Mouse (Mus musculus) forebrain, postnatal 0 days (tissue): ENCODE results near the gene 1190007I07Rik. TPM values are rescaled to one million over a fixed set of nuclear protein-coding genes. Genes with fewer than 3 reads are reported as not detected.

ENCODE experiments used
- ATAC-seq: fragments of 200-750 bp; cut with Nextera tagmentation; 2 replicates; pipeline ENCODE4 v1.8.0; 2017; ENCODE audit warnings: mild to moderate bottlenecking, moderate library complexity
- DNase-seq: peaks from one replicate; pipeline ENCODE4 v3.0.0-alpha.2; 2015
- H3K27ac ChIP-seq: fragments of 300-500 bp; sonication (generic); 2 replicates; pipeline ENCODE4 v1.5.1; 2014; ENCODE audit warnings: low read depth, mild to moderate bottlenecking, antibody characterized with exemption, low read length, moderate library complexity, mixed read lengths
- H3K27me3 ChIP-seq: fragments of 300-500 bp; sonication (generic); 2 replicates; pipeline ENCODE4 v1.6.1; 2014; ENCODE audit warnings: mild to moderate bottlenecking, low read length, mixed read lengths; ENCODE audit not compliant: insufficient read depth
- H3K36me3 ChIP-seq: fragments of 300-500 bp; sonication (generic); 2 replicates; pipeline ENCODE4 v1.6.1; 2014; ENCODE audit warnings: mild to moderate bottlenecking, moderate library complexity; ENCODE audit not compliant: insufficient read depth
- H3K4me1 ChIP-seq: fragments of 300-500 bp; sonication (generic); 2 replicates; pipeline ENCODE4 v1.6.1; 2014; ENCODE audit warnings: antibody characterized with exemption; ENCODE audit not compliant: insufficient read depth
- H3K4me2 ChIP-seq: fragments of 300-500 bp; sonication (generic); 2 replicates; pipeline ENCODE4 v1.6.1; 2014; ENCODE audit warnings: low read depth, mild to moderate bottlenecking, moderate library complexity
- H3K4me3 ChIP-seq: fragments of 300-500 bp; sonication (generic); 2 replicates; pipeline ENCODE4 v1.5.1; 2014; ENCODE audit warnings: low read depth, low read length, mixed read lengths
- H3K9ac ChIP-seq: fragments of 300-500 bp; sonication (generic); 2 replicates; pipeline ENCODE4 v1.6.1; 2014; ENCODE audit warnings: mild to moderate bottlenecking
- H3K9me3 ChIP-seq: fragments of 300-500 bp; sonication (generic); 2 replicates; pipeline ENCODE4 v1.6.1; 2016; ENCODE audit warnings: low read length
- CTCF ChIP-seq: sonication (generic); IDR thresholded peaks from 2 replicates; pipeline ENCODE4 v1.5.1; 2016; ENCODE audit warnings: antibody characterized with exemption, control low read depth, low read depth
- WGBS: fragments of 180-500 bp; shearing (Covaris S2); extraction: QIAGEN DNeasy Blood & Tissue Kit; methylation state at CpG from one replicate; pipeline ENCODE4 v1.1.7; 2014; 5-methylcytosine and 5-hydroxymethylcytosine counted together
- polyA plus RNA-seq: library from polyadenylated mRNA; unstranded; fragments of >200 nt; fragmentation: Nextera tagmentation; extraction: Ambion mirVana; gene quantifications from 2 replicates; pipeline ENCODE4 v1.2.1, GENCODE M21; 2015
- total RNA-seq: library from RNA; depleted of rRNA; stranded (reverse); fragments of >200 nt; gene quantifications from 2 replicates; pipeline ENCODE4 v1.2.3, GENCODE M21; 2014; rRNA removed

Gene 1190007I07Rik
- total RNA-seq (21.0 and 28.7 TPM in 2 replicates), polyA plus RNA-seq (29.4 and 29.8 TPM in 2 replicates)

DNA sequence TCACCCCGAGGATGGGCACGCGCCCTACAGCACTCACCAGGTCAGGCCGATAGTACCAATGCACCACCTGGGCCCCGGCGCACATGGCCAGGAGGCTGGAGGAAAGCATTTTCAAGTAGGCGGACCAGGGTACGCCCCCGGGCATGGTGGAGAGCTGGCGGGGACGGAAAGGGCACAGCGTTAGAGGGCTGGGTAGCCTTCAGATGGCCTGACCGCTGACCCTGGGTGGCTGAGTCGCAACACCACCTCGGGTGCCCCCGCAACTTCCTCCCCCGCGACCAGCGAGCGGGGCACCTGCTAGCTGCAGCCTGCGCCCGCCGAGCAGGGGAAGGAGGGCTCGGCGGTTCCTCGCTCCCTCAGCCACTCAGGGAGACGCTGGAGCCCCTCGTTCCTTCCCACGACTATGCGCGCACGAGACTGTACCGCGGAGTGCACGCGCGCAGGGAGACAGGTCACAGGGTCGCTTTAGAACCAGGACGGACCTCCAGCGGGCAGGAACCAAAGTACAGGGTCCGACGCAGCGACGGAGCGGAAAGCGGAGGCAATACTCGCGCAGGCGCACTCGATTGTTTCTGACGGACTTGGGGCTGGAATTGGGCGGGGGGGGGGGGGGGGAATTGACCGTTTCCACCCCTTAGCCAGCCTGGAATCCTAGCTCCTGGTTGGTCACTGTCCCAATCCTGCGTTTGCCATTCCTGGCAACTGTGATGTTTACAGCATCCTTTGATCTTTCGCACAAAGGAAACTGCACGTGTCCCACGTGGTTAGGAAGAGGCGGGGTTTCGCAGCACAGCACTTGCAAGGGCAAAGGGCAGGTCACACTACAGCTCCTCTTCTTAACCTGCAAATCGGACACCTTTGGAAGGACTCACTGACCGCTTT lies at the start of gene 1190007I07Rik:
Gene 1190007I07Rik (minus strand): TSS at position 558 of the 882 bp plus-strand sequence.
- 3% methylated on average over 58 of the region's 61 CpGs for WGBS

DNA sequence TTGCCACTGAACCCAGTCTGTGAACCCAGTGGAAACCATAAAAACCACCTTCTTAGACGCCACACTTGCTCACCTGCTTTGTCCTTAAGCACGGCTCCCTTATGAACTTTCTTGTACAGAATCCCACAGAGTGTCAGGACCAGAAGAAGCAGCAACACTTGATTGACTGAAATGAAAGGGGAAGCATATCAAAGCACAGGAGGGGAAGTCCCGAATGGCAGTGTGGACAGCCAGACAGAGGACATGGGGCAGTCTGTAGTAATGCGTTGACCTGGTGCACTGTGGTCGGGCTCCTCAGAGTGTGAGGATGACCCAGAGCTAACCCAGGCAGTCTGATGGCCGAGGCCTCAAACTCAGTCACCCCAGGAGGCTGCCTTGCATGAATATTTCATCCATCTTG lies 47.2 kb upstream of the 1190007I07Rik start:
- Histone ChIP-seq H3K27me3 (no peaks in the 10 kb centered on the region), H3K9me3 (no peaks in the 10 kb centered on the region), H3K4me3 (no peak overlapping the region), H3K9ac (no peak overlapping the region), H3K4me1 (no peaks in the 10 kb centered on the region), H3K36me3 (no peaks in the 10 kb centered on the region), H3K4me2 (no peak overlapping the region), H3K27ac (no peak overlapping the region)
- TF ChIP-seq CTCF: no peak
- ATAC-seq: no peak
- DNase-seq: no peak
- WGBS: 74% methylated on average over 6 of the region's 6 CpGs

More for the DNA sequence above, at the start of gene 1190007I07Rik:
- peak; percentile 51 for TF ChIP-seq CTCF
- Histone ChIP-seq H3K4me3 (peak within 1 kb of the TSS; percentile 53), H3K27me3 (no peaks in the 10 kb centered on the region), H3K9ac (peak within 1 kb of the TSS; percentile 86), H3K27ac (peak within 1 kb of the TSS; percentile 86), H3K36me3 (no peaks in the 10 kb centered on the region), H3K4me2 (peak within 1 kb of the TSS; percentile 65), H3K4me1 (peaks cover 10% of the 10 kb centered on the region; the same call in 1 of the 2 replicates), H3K9me3 (no peaks in the 10 kb centered on the region)
- ATAC-seq (peak; percentile 92), DNase-seq (peak; percentile 96)

DNA sequence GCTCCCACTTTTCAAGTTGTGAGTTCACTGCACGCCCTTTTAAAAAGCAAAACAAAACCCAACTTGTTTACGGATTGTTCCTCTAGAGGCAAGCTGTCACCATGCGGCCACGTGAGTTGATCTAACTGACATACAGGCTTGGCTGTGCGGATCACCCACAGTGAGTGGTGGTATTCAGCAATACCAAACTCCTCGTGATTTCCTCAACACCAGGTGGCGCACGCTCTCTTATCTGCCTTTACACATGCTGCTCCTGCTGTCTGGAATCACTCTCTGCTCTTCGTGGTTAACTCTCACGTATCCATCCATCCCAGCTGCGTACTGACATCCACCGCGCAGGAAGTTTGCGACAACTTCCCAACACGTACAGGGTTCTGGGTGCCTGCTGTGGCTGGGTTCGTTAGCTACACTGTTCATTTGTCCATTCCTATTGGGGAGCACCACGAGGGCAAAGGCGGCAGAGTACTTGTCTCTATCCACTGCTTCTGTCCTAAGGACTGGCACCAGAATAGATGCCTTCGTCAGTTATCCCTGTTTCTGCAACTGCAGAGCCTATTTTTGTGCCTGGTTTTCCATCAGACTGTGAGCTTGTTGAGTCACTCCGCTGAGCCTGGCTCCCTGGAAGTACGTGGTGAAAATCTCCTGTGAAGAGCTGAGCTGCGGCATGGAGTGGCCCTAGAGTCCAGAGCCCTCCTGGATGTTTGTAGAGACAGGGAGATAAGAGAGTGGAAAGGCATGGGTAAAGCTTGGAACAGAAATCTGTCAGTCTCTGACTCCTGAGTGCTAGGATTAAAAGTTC lies 43.6 kb upstream of the 1190007I07Rik start:
- Histone ChIP-seq H3K4me2 (peak overlapping the region; percentile 18), H3K4me1 (no peaks in the 10 kb centered on the region), H3K27me3 (no peaks in the 10 kb centered on the region), H3K27ac (no peak overlapping the region), H3K9ac (no peak overlapping the region), H3K36me3 (no peaks in the 10 kb centered on the region), H3K9me3 (no peaks in the 10 kb centered on the region), H3K4me3 (no peak overlapping the region)
- DNase-seq (peak; percentile 92), ATAC-seq (peak; percentile 82)
- 17% methylated on average over 22 of the region's 22 CpGs for WGBS
- peak; percentile 98 for TF ChIP-seq CTCF

DNA sequence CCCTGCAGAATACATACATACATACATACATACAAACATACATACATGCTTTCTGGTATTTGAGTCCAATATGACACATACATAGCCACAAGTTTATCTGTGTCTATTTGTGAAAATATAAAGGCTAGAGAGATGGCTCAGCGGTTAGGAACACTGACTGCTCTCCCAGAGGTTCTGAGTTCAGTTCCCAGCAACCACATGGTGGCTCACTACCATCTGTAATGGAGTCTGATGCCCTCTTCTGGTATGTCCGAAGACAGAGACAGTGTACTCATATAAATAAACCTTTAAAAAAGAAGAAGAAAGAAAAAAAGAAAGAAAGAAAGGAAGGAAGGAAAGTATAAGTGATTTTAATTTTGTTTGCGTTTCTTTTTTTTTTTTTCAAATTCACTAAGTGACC lies 42.9 kb upstream of the 1190007I07Rik start:
- H3K36me3 ChIP-seq: no peaks in the 10 kb centered on the region
- H3K27me3 ChIP-seq: no peaks in the 10 kb centered on the region
- no peak overlapping the region for H3K27ac ChIP-seq
- no peaks in the 10 kb centered on the region for H3K9me3 ChIP-seq
- no peak overlapping the region for H3K4me3 ChIP-seq
- ATAC-seq (no peak), DNase-seq (no peak)
- no peak overlapping the region for H3K9ac ChIP-seq
- no peaks in the 10 kb centered on the region for H3K4me1 ChIP-seq
- WGBS: 65% methylated on average over 3 of the region's 3 CpGs
- TF ChIP-seq CTCF: no peak
- no peak overlapping the region for H3K4me2 ChIP-seq

DNA sequence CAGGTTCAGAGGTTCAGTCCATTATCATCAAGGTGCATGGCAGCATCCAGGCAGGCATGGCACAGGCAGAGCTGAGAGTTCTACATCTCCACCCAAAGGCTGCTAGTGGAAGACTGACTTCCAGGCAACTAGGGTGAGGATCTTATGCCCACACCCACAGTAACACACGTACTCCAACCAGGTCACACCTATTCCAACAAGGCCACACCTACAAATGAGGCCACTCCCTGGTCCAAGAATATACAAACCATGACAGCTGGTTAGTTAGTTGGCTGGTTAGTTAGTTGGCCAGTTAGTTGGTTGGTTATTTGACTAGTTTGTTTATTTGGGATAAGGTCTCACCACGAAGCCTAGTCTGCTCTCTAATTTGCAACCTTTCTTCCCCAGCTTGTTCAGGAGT lies 40.3 kb upstream of the 1190007I07Rik start:
- H3K9ac ChIP-seq: no peak overlapping the region
- no peaks in the 10 kb centered on the region for H3K9me3 ChIP-seq
- no peaks in the 10 kb centered on the region for H3K4me1 ChIP-seq
- no peak overlapping the region for H3K4me3 ChIP-seq
- 78% methylated on average over 2 of the region's 2 CpGs for WGBS
- no peaks in the 10 kb centered on the region for H3K36me3 ChIP-seq
- ATAC-seq (no peak), DNase-seq (no peak)
- no peak overlapping the region for H3K27ac ChIP-seq
- H3K27me3 ChIP-seq: no peaks in the 10 kb centered on the region
- no peak for TF ChIP-seq CTCF
- H3K4me2 ChIP-seq: no peak overlapping the region

DNA sequence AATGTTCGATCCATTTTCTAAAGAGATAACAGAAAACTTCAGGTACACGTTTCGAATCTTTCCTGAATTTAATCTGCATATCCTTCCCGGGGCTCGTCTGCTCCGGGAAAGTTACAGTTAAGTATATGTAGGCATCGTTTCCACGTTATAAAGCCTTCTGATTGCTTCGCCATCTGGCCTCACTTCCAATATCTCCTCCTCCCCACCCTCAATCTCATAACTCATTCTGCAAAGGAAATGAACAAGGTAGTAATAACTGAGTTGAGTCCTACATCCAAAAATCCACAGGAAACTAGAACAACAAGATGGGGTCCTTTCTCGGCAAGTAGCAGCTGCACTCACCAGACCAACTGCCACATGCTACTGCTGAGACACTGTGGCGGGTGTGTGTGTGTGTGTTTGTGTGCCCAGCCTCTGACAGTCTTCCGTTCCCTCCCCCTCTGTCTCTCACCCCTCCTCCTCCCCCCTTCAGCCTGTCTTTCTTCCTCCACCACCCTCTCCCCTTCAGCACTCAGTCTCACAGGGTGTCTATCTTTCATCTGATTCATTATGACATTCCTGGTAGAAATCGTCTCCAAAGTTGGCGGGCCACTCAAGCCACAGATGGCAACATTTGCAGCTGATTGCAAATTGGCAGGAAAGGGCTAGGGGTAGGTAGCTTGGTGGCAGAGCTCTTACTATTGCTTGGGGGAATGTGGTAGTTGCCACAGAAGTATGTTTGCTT lies 39.4 kb upstream of the 1190007I07Rik start:
- no peaks in the 10 kb centered on the region for H3K9me3 ChIP-seq
- H3K36me3 ChIP-seq: no peaks in the 10 kb centered on the region
- peak overlapping the region; percentile 80 for H3K27ac ChIP-seq
- H3K4me3 ChIP-seq: no peak overlapping the region
- H3K9ac ChIP-seq: no peak overlapping the region
- no peaks in the 10 kb centered on the region for H3K4me1 ChIP-seq
- ATAC-seq: peak; percentile 84
- peak overlapping the region; percentile 29 for H3K4me2 ChIP-seq
- no peak for TF ChIP-seq CTCF
- peak; percentile 88 for DNase-seq
- no peaks in the 10 kb centered on the region for H3K27me3 ChIP-seq
- WGBS: 58% methylated on average over 14 of the region's 14 CpGs
